Mouse (Mus musculus) urinary bladder, postnatal 25 days (tissue): ENCODE measurements around the gene Laptm5.

Source experiments
- DNase-seq: peaks from one replicate; pipeline ENCODE4 v3.0.0; 2022; ENCODE audit warnings: low spot score

The Laptm5 gene

GRCm38 (mm10) chr4:130913077-130913476 lies at the start of gene Laptm5:
TSS of gene Laptm5 (plus strand) at chr4:130913125.
- no peak for DNase-seq

DNA sequence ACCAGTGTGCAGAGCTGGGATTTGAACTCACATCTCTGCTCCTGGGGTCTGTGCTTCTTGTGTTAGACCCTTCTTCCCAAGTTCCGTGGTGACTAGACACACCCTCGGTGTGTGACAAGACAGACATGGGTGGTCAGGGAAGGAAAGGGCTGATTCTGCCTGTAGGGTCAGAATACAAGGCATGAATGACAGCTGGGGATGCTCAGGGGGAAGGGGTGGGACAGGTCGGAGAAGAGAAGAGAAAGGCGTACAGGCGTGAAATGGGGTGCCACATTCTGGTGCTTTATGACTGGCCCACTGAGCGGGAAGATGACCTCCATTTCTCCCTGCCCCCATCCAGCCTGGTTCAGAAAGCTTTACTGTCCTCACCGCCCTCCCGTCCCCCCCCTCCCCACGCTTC lies 47.5 kb upstream of the Laptm5 start:
- DNase-seq: no peak

GRCm38 (mm10) chr4:130865901-130866371 lies 47.0 kb upstream of the Laptm5 start:
- DNase-seq: no peak

DNA sequence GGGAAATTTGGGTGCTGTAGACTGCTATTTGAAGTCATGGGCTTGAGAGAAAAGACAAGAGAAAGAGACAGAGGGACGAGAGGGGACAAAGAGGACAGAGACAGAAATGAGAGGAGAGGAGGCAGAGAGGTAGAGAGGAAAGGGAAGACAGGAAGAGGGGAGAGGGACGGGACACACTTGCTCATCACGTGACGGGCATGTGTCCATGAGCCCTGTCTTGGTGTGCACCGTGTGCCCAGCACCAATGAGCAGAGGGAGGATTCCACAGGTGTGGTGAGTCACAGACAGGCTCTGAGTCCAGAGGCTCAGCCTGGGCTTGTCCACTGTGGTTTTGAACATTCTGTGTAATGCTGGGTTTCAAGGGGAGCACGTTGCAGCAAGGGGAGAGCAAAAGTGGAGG lies 45.0 kb upstream of the Laptm5 start:
- no peak for DNase-seq

GRCm38 (mm10) chr4:130868803-130869202 lies 44.1 kb upstream of the Laptm5 start:
- DNase-seq: no peak

GRCm38 (mm10) chr4:130872414-130872813 lies 40.5 kb upstream of the Laptm5 start:
- no peak for DNase-seq

DNA sequence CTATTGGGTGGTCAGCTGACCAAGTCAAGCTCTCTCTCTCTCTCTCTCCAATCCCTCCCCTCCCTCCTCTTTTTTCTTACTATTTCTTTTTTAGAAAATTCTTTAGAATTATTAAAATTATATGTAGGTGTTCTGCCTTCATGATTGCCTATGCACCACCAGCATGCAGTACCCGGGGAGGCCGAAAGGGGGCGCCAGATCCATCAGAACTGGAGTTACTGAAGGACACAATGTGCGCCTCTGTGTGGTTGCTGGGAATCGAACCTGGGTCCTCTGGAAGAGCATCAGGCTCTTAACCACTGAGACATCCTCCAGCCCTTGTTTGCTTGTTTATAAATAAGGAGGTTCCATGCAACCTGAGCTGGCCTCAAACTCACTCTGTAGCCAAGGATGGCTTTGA lies 39.5 kb upstream of the Laptm5 start:
- DNase-seq: no peak

- peak; percentile 64 for DNase-seq
These were observed 38.3 kb upstream of the Laptm5 start for GRCm38 (mm10) chr4:130874601-130875000.

DNA sequence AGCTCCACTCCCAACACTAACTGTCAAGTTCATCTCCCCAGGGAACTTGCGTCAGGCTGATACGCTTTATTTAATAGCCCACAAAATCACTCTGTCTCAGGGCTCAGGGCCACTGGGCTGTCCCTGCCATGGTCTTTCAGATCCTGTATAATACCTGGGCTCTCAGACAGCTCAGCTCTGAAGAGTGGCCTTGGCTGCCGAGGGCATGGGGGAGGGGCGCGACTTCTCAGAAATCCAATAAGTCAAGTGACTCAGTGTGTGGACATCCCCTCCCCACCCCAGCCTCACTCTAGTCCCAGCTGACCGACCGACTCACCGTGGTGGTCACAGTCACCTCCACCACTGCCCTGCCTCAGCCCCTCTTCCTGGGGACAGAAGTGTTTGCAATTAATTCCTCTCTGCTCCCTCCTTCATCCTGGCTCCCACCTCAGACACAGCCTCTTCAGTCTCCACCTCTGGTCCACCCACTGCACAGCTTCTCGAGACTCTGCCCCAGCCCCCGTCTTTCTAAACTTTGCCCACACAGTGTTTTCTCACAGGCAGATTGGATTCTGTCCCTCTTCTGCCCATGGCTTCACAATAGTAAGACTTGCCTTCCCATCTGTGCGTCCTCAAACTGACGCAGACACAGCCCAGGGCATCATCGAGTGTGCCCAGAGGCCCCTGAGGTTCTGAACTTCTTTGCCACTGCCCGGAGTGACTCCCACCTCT lies 36.8 kb upstream of the Laptm5 start:
- DNase-seq: no peak

GRCm38 (mm10) chr4:130878273-130879047 lies 34.5 kb upstream of the Laptm5 start:
- peak; percentile 92 for DNase-seq

DNA sequence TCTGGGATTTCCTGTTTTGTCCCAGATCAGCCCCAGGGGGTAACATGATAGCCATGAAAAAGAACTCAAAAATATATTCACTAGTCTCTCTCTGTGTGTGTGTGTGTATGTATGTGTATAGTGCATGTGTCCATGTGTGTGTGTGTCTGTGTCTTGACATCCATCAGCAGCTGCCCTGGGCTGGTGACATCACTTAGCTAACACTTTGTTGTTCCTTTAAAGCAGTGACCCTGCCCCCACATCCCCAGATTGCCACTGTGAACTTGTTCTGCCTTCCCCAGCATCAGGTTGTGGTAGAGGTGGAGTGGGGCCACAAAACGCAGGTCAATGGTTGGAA lies 33.9 kb upstream of the Laptm5 start:
- DNase-seq: no peak

GRCm38 (mm10) chr4:130881336-130881735 lies 31.6 kb upstream of the Laptm5 start:
- DNase-seq: no peak

DNA sequence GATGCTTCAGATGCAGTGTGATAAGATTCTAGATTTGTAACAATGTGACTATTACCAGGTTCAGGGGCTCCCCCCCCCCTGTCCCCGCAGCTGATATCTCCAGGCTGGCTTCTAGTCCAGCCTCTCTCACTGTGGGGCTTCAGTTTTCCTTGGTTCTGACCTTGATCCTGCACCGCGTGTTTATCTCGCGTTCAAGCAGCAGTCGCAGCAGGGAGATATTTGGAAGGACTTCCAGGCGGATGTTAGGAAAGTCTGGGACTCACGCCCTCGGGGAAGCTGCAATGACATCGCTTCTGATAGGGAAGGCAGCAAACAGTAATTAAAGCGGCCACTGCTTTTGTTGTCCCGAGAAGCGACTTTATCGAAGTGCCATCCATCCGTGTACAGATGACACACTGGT lies 30.2 kb upstream of the Laptm5 start:
- no peak for DNase-seq

DNA sequence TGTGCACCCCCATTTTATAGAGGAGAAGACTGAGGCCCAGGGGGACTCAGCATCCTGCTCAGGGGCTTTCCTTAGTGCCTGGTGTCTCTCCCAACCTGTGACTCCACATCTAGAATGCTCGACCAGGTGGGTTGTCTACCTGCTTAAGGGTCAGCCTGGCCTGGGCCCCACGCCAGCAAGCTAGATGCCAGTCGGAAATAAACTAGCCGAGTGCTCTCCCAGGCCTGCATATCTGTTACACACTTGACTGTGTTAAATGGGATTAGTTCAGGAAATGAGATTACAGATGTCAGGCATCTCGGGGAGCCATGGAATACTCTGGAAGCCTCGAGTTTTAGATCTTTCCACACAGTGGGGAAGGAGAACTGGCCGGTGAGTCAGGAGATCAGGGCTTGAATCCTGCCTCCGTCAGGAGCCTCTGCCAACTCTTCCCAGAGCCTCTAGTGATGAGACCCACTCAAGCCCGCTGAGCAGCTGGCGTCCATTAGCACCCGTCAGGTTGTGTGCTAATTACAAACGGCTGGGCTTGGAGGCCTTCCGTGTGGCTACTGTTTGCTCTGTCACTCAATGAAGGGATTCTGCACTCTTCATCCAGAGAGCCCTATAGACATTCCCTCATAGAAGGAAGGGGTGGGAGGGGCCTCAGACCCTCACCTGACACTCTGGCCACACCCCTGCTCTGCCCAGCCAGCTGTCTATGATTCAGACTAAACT lies 28.9 kb upstream of the Laptm5 start:
- no peak for DNase-seq

DNA sequence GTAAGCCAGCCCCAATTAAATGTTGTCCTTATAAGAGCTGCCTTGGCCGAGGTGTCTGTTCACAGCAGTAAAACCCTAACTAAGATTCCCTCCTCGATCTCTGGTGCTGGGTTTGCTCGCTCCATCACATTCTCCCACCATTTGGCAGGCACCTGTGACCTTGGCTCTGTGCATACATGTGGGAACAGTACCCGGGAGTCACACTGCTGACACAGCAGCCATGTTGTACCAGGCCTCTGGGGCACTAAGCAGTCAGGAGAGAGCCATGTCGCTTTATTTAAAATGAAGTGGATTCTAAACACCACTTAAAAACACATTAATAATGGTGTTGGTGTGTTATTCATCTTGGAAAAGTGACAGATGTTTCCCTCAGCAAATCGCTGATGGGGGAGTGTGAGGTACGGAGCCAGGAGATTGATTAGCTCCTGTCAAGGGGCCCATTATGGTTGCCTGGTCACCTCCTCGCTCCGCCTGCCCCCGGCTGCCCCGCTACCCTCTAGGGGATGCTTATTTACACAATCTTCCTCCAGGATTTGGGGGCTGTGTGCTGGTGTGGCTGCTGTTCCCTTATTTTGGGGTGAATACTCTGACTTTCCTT lies 25.7 kb upstream of the Laptm5 start:
- no peak for DNase-seq

DNA sequence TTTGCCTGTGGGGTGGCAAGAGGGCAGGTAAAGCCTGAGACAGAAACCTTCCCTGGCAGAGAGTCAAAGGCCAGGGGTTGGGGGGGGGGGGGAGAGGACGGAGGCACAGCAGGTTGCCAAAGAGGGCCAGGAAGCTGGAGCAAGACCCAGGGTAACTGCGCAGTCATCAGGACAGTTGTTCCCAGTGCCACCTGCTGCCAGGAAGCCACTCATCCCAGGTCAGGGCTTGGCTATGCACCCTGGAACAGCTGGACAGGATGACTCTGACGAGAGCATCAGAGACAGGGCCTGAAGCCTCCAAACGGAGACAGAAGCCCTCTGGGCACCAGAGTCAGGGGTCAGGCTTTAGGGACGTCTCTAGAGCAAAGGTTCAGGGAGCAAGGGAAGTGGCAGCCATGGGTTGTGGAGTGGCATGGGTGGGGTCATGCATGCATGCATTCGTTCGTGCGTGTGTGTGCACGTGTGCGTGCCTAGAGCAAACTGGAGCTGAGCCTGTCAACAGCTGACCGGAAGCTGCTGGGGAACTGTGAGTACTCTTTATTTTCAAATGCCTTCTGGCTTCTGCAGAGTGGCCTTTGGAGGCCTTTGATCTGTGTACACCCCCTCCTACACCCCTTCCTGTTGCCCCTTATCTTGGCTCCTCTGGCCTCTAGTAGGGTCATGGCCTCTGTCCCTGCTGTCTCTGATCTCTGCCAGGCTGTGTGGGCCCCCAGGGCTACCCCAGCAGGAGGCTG lies 23.0 kb upstream of the Laptm5 start:
- DNase-seq: no peak

DNA sequence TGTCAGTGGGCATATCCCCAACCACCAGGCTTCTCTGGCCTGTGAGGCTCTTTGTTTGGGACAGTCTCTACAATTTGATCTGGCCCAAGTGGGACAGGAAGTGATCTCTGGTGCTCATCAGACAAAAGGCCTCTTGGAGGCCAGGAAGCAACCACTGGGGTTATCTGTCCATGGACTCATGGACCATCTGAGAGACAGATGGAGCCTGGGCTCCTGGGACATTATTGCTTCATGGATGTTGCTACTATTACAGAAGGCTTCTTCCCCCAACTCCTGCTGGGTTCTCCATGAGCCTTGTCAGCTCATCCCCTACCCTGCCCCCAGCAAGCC lies 22.4 kb upstream of the Laptm5 start:
- DNase-seq: no peak

- peak; percentile 76 for DNase-seq
These were observed 20.8 kb upstream of the Laptm5 start for GRCm38 (mm10) chr4:130892001-130892587.

GRCm38 (mm10) chr4:130893688-130894087 lies 19.2 kb upstream of the Laptm5 start:
- no peak for DNase-seq

- no peak for DNase-seq
These were observed 17.2 kb upstream of the Laptm5 start for GRCm38 (mm10) chr4:130895701-130896100.

GRCm38 (mm10) chr4:130896372-130896771 lies 16.6 kb upstream of the Laptm5 start:
- peak; percentile 37 for DNase-seq

DNA sequence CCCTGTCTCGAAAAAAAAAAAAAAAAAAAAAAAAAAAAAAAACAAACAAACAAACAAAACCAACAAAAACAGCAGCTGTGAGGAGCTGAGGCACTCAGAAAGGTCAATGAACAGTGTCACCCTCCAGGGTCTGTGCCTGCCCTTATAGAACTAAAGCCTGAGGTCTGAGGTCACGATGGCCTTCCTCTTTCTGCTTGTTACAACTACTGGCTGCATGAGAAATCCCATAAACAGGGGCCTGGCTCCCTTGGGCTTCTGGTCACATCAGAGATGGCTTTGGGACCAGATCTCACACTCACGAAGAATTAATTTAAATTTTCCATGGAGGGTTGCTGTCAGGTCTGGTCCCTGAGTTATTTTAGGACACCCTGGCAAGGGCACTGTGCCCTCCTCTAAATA lies 13.5 kb upstream of the Laptm5 start:
- DNase-seq: no peak
